Mouse (Mus musculus): ENCODE measurements at regions not wholly inside any gene's neighbourhood (a gene's known extent, or its start where the extent isn't known, plus 50 kb on each side); places are given as distances from the start of the nearest gene placed in this dataset.

GRCm38 (mm10) chr12:51523866-51524265, 69.3 kb upstream of the Coch start:
- no peak for TF ChIP-seq CTCF (IDR thresholded peaks at IDR 0.05; ENCODE audit: borderline replicate concordance, extremely low read depth, insufficient read depth, insufficient read length)
- no peak for TF ChIP-seq POLR2A (IDR thresholded peaks at IDR 0.05; ENCODE audit: borderline replicate concordance, extremely low read depth, insufficient read depth, insufficient read length, poor library complexity, severe bottlenecking)

All from brain, embryonic 14.5 days (tissue).